Mouse (Mus musculus) embryonic facial prominence, embryonic 15.5 days (tissue): ENCODE measurements at regions not wholly inside any gene's neighbourhood (a gene's known extent, or its start where the extent isn't known, plus 50 kb on each side); places are given as distances from the start of the nearest gene placed in this dataset.

Experiments
- ATAC-seq: fragments of 200-750 bp; cut with Nextera tagmentation; 2 replicates; pipeline ENCODE4 v1.8.0; 2017; ENCODE audit warnings: low read depth, moderate TSS enrichment; ENCODE audit not compliant: insufficient number of reproducible peaks, low FRiP score, low TSS enrichment
- H3K27ac ChIP-seq: fragments of 300-500 bp; sonication (generic); replicated peaks from 2 replicates; pipeline ENCODE4 v1.5.1; 2015; ENCODE audit warnings: mild to moderate bottlenecking, inconsistent platforms
- H3K27me3 ChIP-seq: fragments of 300-500 bp; sonication (generic); 2 replicates; pipeline ENCODE4 v1.6.1; 2015; ENCODE audit warnings: inconsistent platforms
- H3K36me3 ChIP-seq: fragments of 300-500 bp; sonication (generic); 2 replicates; pipeline ENCODE4 v1.6.1; 2015; ENCODE audit warnings: mild to moderate bottlenecking, inconsistent platforms
- H3K4me1 ChIP-seq: fragments of 300-500 bp; sonication (generic); 2 replicates; pipeline ENCODE4 v1.6.1; 2015; ENCODE audit warnings: inconsistent platforms
- H3K4me2 ChIP-seq: fragments of 300-500 bp; sonication (generic); replicated peaks from 2 replicates; pipeline ENCODE4 v1.6.1; 2015; ENCODE audit warnings: mild to moderate bottlenecking, inconsistent platforms
- H3K4me3 ChIP-seq: fragments of 300-500 bp; sonication (generic); replicated peaks from 2 replicates; pipeline ENCODE4 v1.5.1; 2015; ENCODE audit warnings: mild to moderate bottlenecking, inconsistent platforms
- H3K9ac ChIP-seq: fragments of 300-500 bp; sonication (generic); 2 replicates; pipeline ENCODE4 v1.6.1; 2015; ENCODE audit warnings: inconsistent platforms
- H3K9me3 ChIP-seq: fragments of 300-500 bp; sonication (generic); replicated peaks from 2 replicates; pipeline ENCODE4 v1.6.1; 2016; ENCODE audit warnings: inconsistent platforms
- WGBS: fragments of 180-500 bp; shearing (Covaris S2); methylation state at CpG from one replicate; pipeline ENCODE4 v1.1.7; 2015; 5-methylcytosine and 5-hydroxymethylcytosine counted together

- H3K27ac ChIP-seq = peak overlapping the region; percentile 28; the same call in 1 of the 2 replicates
- H3K4me2 ChIP-seq = peak overlapping the region; percentile 38
- H3K4me1 ChIP-seq = peaks cover 20% of the 10 kb centered on the region
- no peak; the same call in 1 of the 2 replicates for ATAC-seq
- H3K9ac ChIP-seq = no peak overlapping the region
- no peaks in the 10 kb centered on the region for H3K36me3 ChIP-seq
- no peaks in the 10 kb centered on the region for H3K9me3 ChIP-seq
- no peak overlapping the region for H3K4me3 ChIP-seq
- WGBS = 13% methylated on average over 27 of the region's 27 CpGs
- no peaks in the 10 kb centered on the region for H3K27me3 ChIP-seq
Measured at GRCm38 (mm10) chr13:112152614-112153550, 135.4 kb upstream of the Ankrd55 start.

DNA sequence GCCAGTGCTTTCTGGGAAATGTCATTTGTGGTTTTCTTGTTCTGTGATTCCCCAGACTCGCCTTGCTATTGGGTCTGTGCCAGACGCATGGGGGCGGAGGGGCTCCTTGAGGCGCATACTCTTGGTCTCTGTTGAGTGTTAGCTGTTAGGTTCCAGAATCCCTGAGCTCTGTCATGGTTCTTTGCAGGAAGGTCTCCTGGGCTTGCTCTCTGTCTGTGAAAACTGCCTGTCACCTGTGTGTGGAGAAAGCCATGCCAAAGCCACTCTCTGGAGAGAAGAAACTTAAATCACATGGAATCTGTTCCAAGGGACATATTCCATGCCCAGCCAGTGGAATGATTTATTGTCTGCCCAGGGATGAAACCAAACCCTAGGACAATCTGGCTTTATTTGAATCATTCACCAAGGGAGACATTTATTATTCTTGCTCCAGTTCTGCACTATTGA, 134.5 kb upstream of the Ankrd55 start:
- peak overlapping the region; percentile 38 for H3K4me2 ChIP-seq
- ATAC-seq = no peak; the same call in 1 of the 2 replicates

DNA sequence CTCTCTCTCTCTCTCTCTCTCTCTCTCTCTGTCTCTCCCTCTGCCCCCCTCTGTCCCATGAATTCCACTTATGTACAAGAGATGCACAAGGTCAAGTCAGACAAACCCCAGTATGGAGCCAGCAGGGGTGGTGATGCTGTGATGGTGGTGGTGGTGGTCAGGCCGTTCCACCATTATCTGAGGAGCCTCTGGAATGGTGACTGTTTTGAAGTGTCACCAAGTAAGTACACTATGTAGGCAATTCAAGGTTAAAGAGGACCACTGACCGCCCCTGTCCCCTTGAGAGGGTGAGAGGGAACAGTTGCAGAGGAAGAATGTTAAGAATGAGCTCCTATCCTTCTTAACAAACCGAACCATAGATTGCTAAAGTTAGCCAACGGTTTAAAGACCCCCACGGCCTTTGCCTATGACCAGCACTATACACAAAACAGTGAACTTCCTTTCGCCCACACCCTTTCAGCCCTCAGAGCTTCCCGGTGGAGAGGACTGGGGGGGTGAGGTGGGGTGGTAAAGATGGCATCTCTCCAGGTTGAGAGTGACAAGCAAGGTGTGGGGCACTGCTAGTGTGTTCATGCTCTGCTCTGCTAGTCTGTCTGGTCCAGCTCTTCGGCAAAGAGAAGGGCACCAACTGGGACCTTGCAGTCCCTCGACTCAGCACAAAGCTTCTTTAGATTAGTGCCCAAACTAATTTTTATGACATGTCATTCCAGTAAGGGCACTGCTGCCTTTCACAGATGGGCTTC, 128.7 kb upstream of the Ankrd55 start:
- peak overlapping the region; percentile 51; the same call in 1 of the 2 replicates for H3K27ac ChIP-seq
- H3K4me3 ChIP-seq = no peak overlapping the region
- ATAC-seq = peak; percentile 22; the same call in 1 of the 2 replicates
- peaks cover 17% of the 10 kb centered on the region for H3K4me1 ChIP-seq
- H3K27me3 ChIP-seq = no peaks in the 10 kb centered on the region
- 69% methylated on average over 9 of the region's 9 CpGs for whole genome bisulfite sequencing
- H3K9me3 ChIP-seq = no peaks in the 10 kb centered on the region
- no peak overlapping the region for H3K4me2 ChIP-seq
- no peaks in the 10 kb centered on the region for H3K36me3 ChIP-seq
- H3K9ac ChIP-seq = no peak overlapping the region

More for the DNA sequence above, 134.5 kb upstream of the Ankrd55 start:
- Histone ChIP-seq H3K9ac (no peak overlapping the region), H3K4me1 (peaks cover 20% of the 10 kb centered on the region), H3K4me3 (no peak overlapping the region), H3K36me3 (no peaks in the 10 kb centered on the region), H3K9me3 (no peaks in the 10 kb centered on the region), H3K27ac (0 out of 2 replicates have a peak overlapping the region, but pooled peaks have one; percentile 28), H3K27me3 (no peaks in the 10 kb centered on the region)
- 7% methylated on average over 4 of the region's 4 CpGs for WGBS

DNA sequence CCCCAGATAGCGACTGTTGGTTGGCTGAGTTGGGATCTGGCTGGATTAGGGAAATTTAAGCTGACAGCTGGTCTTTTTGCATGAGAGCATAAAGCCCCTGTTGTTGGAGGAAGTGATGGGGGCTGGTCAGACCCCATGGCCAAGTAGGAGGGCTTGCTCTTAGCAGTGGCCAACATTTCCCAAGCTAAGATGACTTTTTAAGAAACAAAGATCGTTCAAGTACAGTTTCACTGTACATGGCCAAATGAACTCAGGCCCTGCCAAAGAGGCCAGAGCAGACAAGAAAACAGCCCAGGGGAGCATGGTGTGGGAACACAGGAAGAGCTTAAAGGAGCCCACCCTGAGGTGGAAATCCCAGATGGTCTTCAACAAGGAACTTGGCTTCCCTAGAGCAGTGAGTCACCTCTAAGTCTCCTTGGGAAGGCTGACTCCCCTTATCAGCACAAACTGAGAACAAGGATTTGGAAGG, 128.0 kb upstream of the Ankrd55 start:
- peaks cover 17% of the 10 kb centered on the region for H3K4me1 ChIP-seq
- no peaks in the 10 kb centered on the region for H3K27me3 ChIP-seq
- no peaks in the 10 kb centered on the region for H3K36me3 ChIP-seq
- no peak overlapping the region for H3K4me2 ChIP-seq
- WGBS = 35% methylated on average over 2 of the region's 2 CpGs
- no peak overlapping the region for H3K4me3 ChIP-seq
- ATAC-seq = peak; percentile 59
- H3K9ac ChIP-seq = no peak overlapping the region
- peak overlapping the region; percentile 51; the same call in 1 of the 2 replicates for H3K27ac ChIP-seq
- no peaks in the 10 kb centered on the region for H3K9me3 ChIP-seq

GRCm38 (mm10) chr13:112160726-112161125, 127.5 kb upstream of the Ankrd55 start:
- no peak for ATAC-seq
- peaks cover 17% of the 10 kb centered on the region for H3K4me1 ChIP-seq
- no peak overlapping the region for H3K4me2 ChIP-seq
- 62% methylated on average over 2 of the region's 2 CpGs for WGBS
- no peak overlapping the region for H3K9ac ChIP-seq
- no peaks in the 10 kb centered on the region for H3K36me3 ChIP-seq
- no peaks in the 10 kb centered on the region for H3K27me3 ChIP-seq
- H3K9me3 ChIP-seq = no peaks in the 10 kb centered on the region
- no peak overlapping the region for H3K4me3 ChIP-seq
- H3K27ac ChIP-seq = 0 out of 2 replicates have a peak overlapping the region, but pooled peaks have one; percentile 51

DNA sequence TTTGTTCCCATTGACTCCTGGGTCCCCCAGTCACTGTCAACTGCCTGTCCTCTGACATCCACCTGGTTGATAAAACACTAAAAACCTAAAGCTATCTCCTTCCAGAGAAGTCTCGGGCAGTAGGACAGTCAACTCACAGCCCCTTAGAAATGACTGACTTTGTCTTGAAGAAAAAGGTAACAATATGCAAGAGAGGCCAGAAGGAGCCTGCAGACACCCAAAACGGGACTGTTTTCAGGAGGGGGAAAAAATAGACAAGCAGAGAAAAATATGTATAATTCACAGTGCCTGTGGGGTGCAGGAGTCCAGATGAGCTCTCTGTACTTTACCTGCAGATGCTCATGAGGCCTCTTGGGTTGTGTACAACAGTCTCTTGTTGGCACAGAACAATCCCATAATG, 126.4 kb upstream of the Ankrd55 start:
- Histone ChIP-seq H3K4me2 (no peak overlapping the region), H3K27ac (no peak overlapping the region), H3K36me3 (no peaks in the 10 kb centered on the region), H3K27me3 (no peaks in the 10 kb centered on the region), H3K4me3 (no peak overlapping the region), H3K9ac (no peak overlapping the region), H3K9me3 (no peaks in the 10 kb centered on the region), H3K4me1 (peaks cover 17% of the 10 kb centered on the region)
- ATAC-seq = no peak
- WGBS = 82% methylated on average over 2 of the region's 2 CpGs

- H3K4me2 ChIP-seq = no peak overlapping the region
- H3K9me3 ChIP-seq = no peaks in the 10 kb centered on the region
- peaks cover 4% of the 10 kb centered on the region for H3K4me1 ChIP-seq
- H3K9ac ChIP-seq = no peak overlapping the region
- no peak overlapping the region; the same call in 1 of the 2 replicates for H3K27ac ChIP-seq
- H3K4me3 ChIP-seq = no peak overlapping the region
- H3K27me3 ChIP-seq = no peaks in the 10 kb centered on the region
- no peak for ATAC-seq
- WGBS = 49% methylated on average over 2 of the region's 2 CpGs
- H3K36me3 ChIP-seq = no peaks in the 10 kb centered on the region
Measured at GRCm38 (mm10) chr13:112165921-112166320, 122.3 kb upstream of the Ankrd55 start.

GRCm38 (mm10) chr13:112166338-112166802, 121.9 kb upstream of the Ankrd55 start:
- Histone ChIP-seq H3K4me1 (peaks cover 4% of the 10 kb centered on the region), H3K27me3 (no peaks in the 10 kb centered on the region), H3K4me2 (0 out of 2 replicates have a peak overlapping the region, but pooled peaks have one; percentile 13), H3K9ac (no peak overlapping the region), H3K27ac (0 out of 2 replicates have a peak overlapping the region, but pooled peaks have one; percentile 25), H3K9me3 (no peaks in the 10 kb centered on the region), H3K36me3 (no peaks in the 10 kb centered on the region), H3K4me3 (no peak overlapping the region)
- ATAC-seq = no peak
- WGBS = 21% methylated on average over 10 of the region's 10 CpGs

GRCm38 (mm10) chr13:112168468-112168867, 119.8 kb upstream of the Ankrd55 start:
- 82% methylated on average over 3 of the region's 3 CpGs for WGBS

GRCm38 (mm10) chr13:112170872-112171271, 117.4 kb upstream of the Ankrd55 start:
- no peak for ATAC-seq
- no peaks in the 10 kb centered on the region for H3K27me3 ChIP-seq
- no peak overlapping the region for H3K4me3 ChIP-seq
- H3K4me1 ChIP-seq = no peaks in the 10 kb centered on the region; the same call in 1 of the 2 replicates
- H3K9me3 ChIP-seq = no peaks in the 10 kb centered on the region
- H3K9ac ChIP-seq = no peak overlapping the region
- no peak overlapping the region for H3K4me2 ChIP-seq
- H3K27ac ChIP-seq = no peak overlapping the region
- no peaks in the 10 kb centered on the region for H3K36me3 ChIP-seq
- 88% methylated on average over 3 of the region's 3 CpGs for WGBS

More at GRCm38 (mm10) chr13:112168468-112168867, 119.8 kb upstream of the Ankrd55 start:
- Histone ChIP-seq H3K27ac (no peak overlapping the region), H3K4me1 (no peaks in the 10 kb centered on the region; the same call in 1 of the 2 replicates), H3K4me3 (no peak overlapping the region), H3K9me3 (no peaks in the 10 kb centered on the region), H3K4me2 (no peak overlapping the region), H3K9ac (no peak overlapping the region), H3K27me3 (no peaks in the 10 kb centered on the region), H3K36me3 (no peaks in the 10 kb centered on the region)
- ATAC-seq = no peak
